Mouse (Mus musculus) olfactory bulb, adult 2 months (tissue): ENCODE results near the gene Ak7.

Experiments used
- CTCF ChIP-seq: fragments of 200-500 bp; IDR thresholded peaks from 2 replicates; pipeline ENCODE4 v1.5.1; 2012; ENCODE audit warnings: low read depth, mild to moderate bottlenecking, low read length, moderate library complexity; ENCODE audit not compliant: insufficient read depth
- POLR2A ChIP-seq: fragments of 200-500 bp; IDR thresholded peaks from 2 replicates; pipeline ENCODE4 v1.6.1; 2012; ENCODE audit warnings: mild to moderate bottlenecking, low read depth, low read length, moderate library complexity; ENCODE audit not compliant: insufficient read depth

DNA sequence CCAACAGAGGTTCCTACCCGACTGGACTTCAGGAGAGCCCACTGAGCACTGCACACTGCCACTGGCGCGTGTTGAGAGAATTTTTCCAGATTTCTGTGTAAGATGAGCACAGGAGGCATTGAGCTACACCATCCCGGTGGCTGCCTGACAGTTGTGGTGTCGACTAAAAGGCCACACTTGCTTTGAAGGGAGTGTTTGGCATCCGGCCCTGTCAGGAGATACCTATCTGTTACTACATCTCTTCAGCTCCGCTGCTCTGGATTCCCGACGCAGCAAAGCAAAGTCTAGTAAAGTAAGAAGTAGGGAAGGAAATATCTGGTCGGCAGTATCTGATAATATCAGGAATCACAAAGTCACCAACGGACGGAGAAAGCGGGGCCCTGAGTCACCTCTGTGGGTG is 16.3 kb upstream of the Ak7 start:
- no peak for TF ChIP-seq CTCF
- TF ChIP-seq POLR2A = no peak
